Mouse (Mus musculus): ENCODE measurements around the gene Lipc. TPM values are rescaled to one million over a fixed set of nuclear protein-coding genes. Genes with fewer than 3 reads are reported as not detected.

Lipc gene
- polyA plus RNA-seq, 1 experiment from 2014 or later = 0.38 TPM

- no peak overlapping the region for H3K4me3 ChIP-seq (ENCODE audit: low read depth, low read length)
- H3K4me2 ChIP-seq (ENCODE audit: low read length) = no peak overlapping the region
- WGBS = 96% methylated on average over 3 of the region's 3 CpGs
- H3K36me3 ChIP-seq (ENCODE audit: control insufficient read depth, insufficient read depth, low read length) = no peaks in the 10 kb centered on the region
- H3K9me3 ChIP-seq (replicated peaks; ENCODE audit: control insufficient read depth, low read length) = no peaks in the 10 kb centered on the region
- DNase-seq (ENCODE audit: low spot score) (no peak), ATAC-seq (no peak)
- H3K9ac ChIP-seq (ENCODE audit: low read length) = no peak overlapping the region
- H3K27ac ChIP-seq (ENCODE audit: low read depth, low read length) = no peak overlapping the region
- no peaks in the 10 kb centered on the region for H3K4me1 ChIP-seq (ENCODE audit: control insufficient read depth, insufficient read depth, low read length)
- no peaks in the 10 kb centered on the region for H3K27me3 ChIP-seq (replicated peaks; ENCODE audit: control insufficient read depth, insufficient read depth, low read length)
These were observed 117.8 kb downstream of the Lipc start for GRCm38 (mm10) chr9:70834217-70834616.

GRCm38 (mm10) chr9:70833111-70833908 lies 118.7 kb downstream of the Lipc start:
- 88% methylated on average over 6 of the region's 6 CpGs for WGBS
- Histone ChIP-seq H3K9ac (ENCODE audit: low read length) (no peak overlapping the region), H3K27me3 (replicated peaks; ENCODE audit: control insufficient read depth, insufficient read depth, low read length) (no peaks in the 10 kb centered on the region), H3K4me2 (ENCODE audit: low read length) (no peak overlapping the region), H3K9me3 (replicated peaks; ENCODE audit: control insufficient read depth, low read length) (no peaks in the 10 kb centered on the region), H3K4me3 (ENCODE audit: low read depth, low read length) (no peak overlapping the region), H3K4me1 (ENCODE audit: control insufficient read depth, insufficient read depth, low read length) (no peaks in the 10 kb centered on the region), H3K27ac (ENCODE audit: low read depth, low read length) (no peak overlapping the region), H3K36me3 (ENCODE audit: control insufficient read depth, insufficient read depth, low read length) (no peaks in the 10 kb centered on the region)
- DNase-seq (ENCODE audit: low spot score) (no peak), ATAC-seq (no peak)

GRCm38 (mm10) chr9:70832231-70832630 lies 119.8 kb downstream of the Lipc start:
- H3K27ac ChIP-seq (ENCODE audit: low read depth, low read length) = no peak overlapping the region
- no peaks in the 10 kb centered on the region for H3K36me3 ChIP-seq (ENCODE audit: control insufficient read depth, insufficient read depth, low read length)
- ATAC-seq (no peak), DNase-seq (ENCODE audit: low spot score) (no peak)
- no peaks in the 10 kb centered on the region for H3K27me3 ChIP-seq (replicated peaks; ENCODE audit: control insufficient read depth, insufficient read depth, low read length)
- 86% methylated on average over 7 of the region's 7 CpGs for WGBS
- no peaks in the 10 kb centered on the region for H3K4me1 ChIP-seq (ENCODE audit: control insufficient read depth, insufficient read depth, low read length)
- H3K4me2 ChIP-seq (ENCODE audit: low read length) = no peak overlapping the region
- H3K9me3 ChIP-seq (replicated peaks; ENCODE audit: control insufficient read depth, low read length) = no peaks in the 10 kb centered on the region
- H3K4me3 ChIP-seq (ENCODE audit: low read depth, low read length) = no peak overlapping the region
- no peak overlapping the region for H3K9ac ChIP-seq (ENCODE audit: low read length)

- ATAC-seq = no peak
- no peak overlapping the region for H3K27ac ChIP-seq (ENCODE audit: low read depth, low read length)
- no peak overlapping the region for H3K4me3 ChIP-seq (ENCODE audit: low read depth, low read length)
- 85% methylated on average over 6 of the region's 6 CpGs for WGBS
- no peaks in the 10 kb centered on the region for H3K4me1 ChIP-seq (ENCODE audit: control insufficient read depth, insufficient read depth, low read length)
- H3K36me3 ChIP-seq (ENCODE audit: control insufficient read depth, insufficient read depth, low read length) = no peaks in the 10 kb centered on the region
- H3K4me2 ChIP-seq (ENCODE audit: low read length) = no peak overlapping the region
- no peak overlapping the region for H3K9ac ChIP-seq (ENCODE audit: low read length)
- H3K27me3 ChIP-seq (replicated peaks; ENCODE audit: control insufficient read depth, insufficient read depth, low read length) = no peaks in the 10 kb centered on the region
- DNase-seq (ENCODE audit: low spot score) = no peak
- H3K9me3 ChIP-seq (replicated peaks; ENCODE audit: control insufficient read depth, low read length) = no peaks in the 10 kb centered on the region
These were observed 121.0 kb downstream of the Lipc start for GRCm38 (mm10) chr9:70830844-70831529.

- H3K4me1 ChIP-seq (ENCODE audit: control insufficient read depth, insufficient read depth, low read length) = no peaks in the 10 kb centered on the region
- DNase-seq (ENCODE audit: low spot score) (no peak), ATAC-seq (no peak)
- no peaks in the 10 kb centered on the region for H3K9me3 ChIP-seq (replicated peaks; ENCODE audit: control insufficient read depth, low read length)
- no peak overlapping the region for H3K9ac ChIP-seq (ENCODE audit: low read length)
- no peak overlapping the region for H3K4me3 ChIP-seq (ENCODE audit: low read depth, low read length)
- H3K36me3 ChIP-seq (ENCODE audit: control insufficient read depth, insufficient read depth, low read length) = no peaks in the 10 kb centered on the region
- H3K27ac ChIP-seq (ENCODE audit: low read depth, low read length) = no peak overlapping the region
- no peaks in the 10 kb centered on the region for H3K27me3 ChIP-seq (replicated peaks; ENCODE audit: control insufficient read depth, insufficient read depth, low read length)
- WGBS = 87% methylated on average over 7 of the region's 7 CpGs
- H3K4me2 ChIP-seq (ENCODE audit: low read length) = no peak overlapping the region
These were observed 122.1 kb downstream of the Lipc start for GRCm38 (mm10) chr9:70829784-70830488.

GRCm38 (mm10) chr9:70827911-70828310 lies 124.1 kb downstream of the Lipc start:
- DNase-seq (ENCODE audit: low spot score) = no peak
- 91% methylated on average over 6 of the region's 6 CpGs for WGBS
- H3K27me3 ChIP-seq (replicated peaks; ENCODE audit: control insufficient read depth, insufficient read depth, low read length) = no peaks in the 10 kb centered on the region

GRCm38 (mm10) chr9:70824103-70824502 lies 127.9 kb downstream of the Lipc start:
- H3K4me2 ChIP-seq (ENCODE audit: low read length) = no peak overlapping the region
- H3K4me1 ChIP-seq (ENCODE audit: control insufficient read depth, insufficient read depth, low read length) = no peaks in the 10 kb centered on the region
- H3K9me3 ChIP-seq (replicated peaks; ENCODE audit: control insufficient read depth, low read length) = no peaks in the 10 kb centered on the region
- no peak overlapping the region for H3K27ac ChIP-seq (ENCODE audit: low read depth, low read length)
- no peak overlapping the region for H3K4me3 ChIP-seq (ENCODE audit: low read depth, low read length)
- 82% methylated on average over 3 of the region's 3 CpGs for WGBS
- ATAC-seq = no peak
- no peaks in the 10 kb centered on the region for H3K36me3 ChIP-seq (ENCODE audit: control insufficient read depth, insufficient read depth, low read length)
- no peaks in the 10 kb centered on the region for H3K27me3 ChIP-seq (replicated peaks; ENCODE audit: control insufficient read depth, insufficient read depth, low read length)
- H3K9ac ChIP-seq (ENCODE audit: low read length) = no peak overlapping the region
- DNase-seq (ENCODE audit: low spot score) = no peak

More at GRCm38 (mm10) chr9:70827911-70828310, 124.1 kb downstream of the Lipc start:
- Histone ChIP-seq H3K9ac (ENCODE audit: low read length) (no peak overlapping the region), H3K4me1 (ENCODE audit: control insufficient read depth, insufficient read depth, low read length) (no peaks in the 10 kb centered on the region), H3K9me3 (replicated peaks; ENCODE audit: control insufficient read depth, low read length) (no peaks in the 10 kb centered on the region), H3K27ac (ENCODE audit: low read depth, low read length) (no peak overlapping the region), H3K4me3 (ENCODE audit: low read depth, low read length) (no peak overlapping the region), H3K4me2 (ENCODE audit: low read length) (no peak overlapping the region), H3K36me3 (ENCODE audit: control insufficient read depth, insufficient read depth, low read length) (no peaks in the 10 kb centered on the region)
- ATAC-seq = no peak

- H3K9ac ChIP-seq (ENCODE audit: low read length) = no peak overlapping the region
- DNase-seq (ENCODE audit: low spot score) (no peak), ATAC-seq (no peak)
- H3K4me2 ChIP-seq (ENCODE audit: low read length) = no peak overlapping the region
- no peaks in the 10 kb centered on the region for H3K27me3 ChIP-seq (replicated peaks; ENCODE audit: control insufficient read depth, insufficient read depth, low read length)
- no peaks in the 10 kb centered on the region for H3K4me1 ChIP-seq (ENCODE audit: control insufficient read depth, insufficient read depth, low read length)
- H3K4me3 ChIP-seq (ENCODE audit: low read depth, low read length) = no peak overlapping the region
- H3K9me3 ChIP-seq (replicated peaks; ENCODE audit: control insufficient read depth, low read length) = no peaks in the 10 kb centered on the region
- no peak overlapping the region for H3K27ac ChIP-seq (ENCODE audit: low read depth, low read length)
- no peaks in the 10 kb centered on the region for H3K36me3 ChIP-seq (ENCODE audit: control insufficient read depth, insufficient read depth, low read length)
- WGBS = 88% methylated on average over 14 of the region's 14 CpGs
These were observed 133.3 kb downstream of the Lipc start for GRCm38 (mm10) chr9:70818739-70819138.
